Mouse (Mus musculus) kidney, embryonic 15.5 days (tissue): ENCODE results near the gene Spata13. TPM values are rescaled to one million over a fixed set of nuclear protein-coding genes. Genes with fewer than 3 reads are reported as not detected.

Experiments used
- ATAC-seq: fragments of 200-750 bp; cut with Nextera tagmentation; replicated peaks from 2 replicates; pipeline ENCODE4 v1.8.0; 2017; ENCODE audit warnings: moderate TSS enrichment; ENCODE audit not compliant: low FRiP score
- H3K27ac ChIP-seq: fragments of 300-500 bp; sonication (generic); 2 replicates; pipeline ENCODE4 v1.5.1; 2015; ENCODE audit warnings: mild to moderate bottlenecking, inconsistent platforms
- H3K27me3 ChIP-seq: fragments of 300-500 bp; sonication (generic); 2 replicates; pipeline ENCODE4 v1.6.1; 2015; ENCODE audit warnings: inconsistent platforms
- H3K36me3 ChIP-seq: fragments of 300-500 bp; sonication (generic); 2 replicates; pipeline ENCODE4 v1.6.1; 2015; ENCODE audit warnings: inconsistent platforms
- H3K4me1 ChIP-seq: fragments of 300-500 bp; sonication (generic); 2 replicates; pipeline ENCODE4 v1.6.1; 2015; ENCODE audit warnings: inconsistent platforms
- H3K4me2 ChIP-seq: fragments of 300-500 bp; sonication (generic); 2 replicates; pipeline ENCODE4 v1.6.1; 2015; ENCODE audit warnings: moderate library complexity, mild to moderate bottlenecking, inconsistent platforms
- H3K4me3 ChIP-seq: fragments of 300-500 bp; sonication (generic); replicated peaks from 2 replicates; pipeline ENCODE4 v1.5.1; 2015; ENCODE audit warnings: mild to moderate bottlenecking, inconsistent platforms
- H3K9ac ChIP-seq: fragments of 300-500 bp; sonication (generic); 2 replicates; pipeline ENCODE4 v1.6.1; 2015; ENCODE audit warnings: mild to moderate bottlenecking, inconsistent platforms
- H3K9me3 ChIP-seq: fragments of 300-500 bp; sonication (generic); replicated peaks from 2 replicates; pipeline ENCODE4 v1.6.1; 2016; ENCODE audit warnings: inconsistent platforms
- WGBS: fragments of 180-500 bp; shearing (Covaris S2); methylation state at CpG from one replicate; pipeline ENCODE4 v1.1.7; 2015; ENCODE audit warnings: mixed read lengths; 5-methylcytosine and 5-hydroxymethylcytosine counted together
- polyA plus RNA-seq: library from polyadenylated mRNA; unstranded; fragments of >200 nt; fragmentation: Nextera tagmentation; extraction: Ambion mirVana; gene quantifications from 2 replicates; pipeline ENCODE4 v1.2.1, GENCODE M21; 2015

Gene Spata13
- polyA plus RNA-seq, 1 experiment from 2014 or later, result 64.4 TPM

- no peaks in the 10 kb centered on the region for H3K9me3 ChIP-seq
These were observed 172.1 kb downstream of the Spata13 start for GRCm38 (mm10) chr14:60805871-60806270.

GRCm38 (mm10) chr14:60806891-60807344 lies 173.1 kb downstream of the Spata13 start:
- Histone ChIP-seq H3K4me2 (no peak overlapping the region), H3K36me3 (peaks cover 48% of the 10 kb centered on the region), H3K27ac (peak overlapping the region; percentile 32; the same call in 1 of the 2 replicates), H3K9ac (no peak overlapping the region), H3K27me3 (no peaks in the 10 kb centered on the region), H3K4me1 (peaks cover 5% of the 10 kb centered on the region), H3K4me3 (no peak overlapping the region), H3K9me3 (no peaks in the 10 kb centered on the region)
- ATAC-seq, result no peak
- WGBS, result 33% methylated on average over 11 of the region's 11 CpGs

More at GRCm38 (mm10) chr14:60805871-60806270, 172.1 kb downstream of the Spata13 start:
- Histone ChIP-seq H3K27me3 (no peaks in the 10 kb centered on the region), H3K36me3 (peaks cover 52% of the 10 kb centered on the region), H3K9ac (no peak overlapping the region), H3K4me1 (peaks cover 5% of the 10 kb centered on the region), H3K4me2 (no peak overlapping the region), H3K27ac (no peak overlapping the region), H3K4me3 (no peak overlapping the region)
- WGBS, result 63% methylated on average over 1 of the region's 1 CpGs
- ATAC-seq, result no peak

GRCm38 (mm10) chr14:60809881-60810280 lies 176.1 kb downstream of the Spata13 start:
- Histone ChIP-seq H3K4me2 (no peak overlapping the region), H3K36me3 (peaks cover 30% of the 10 kb centered on the region; the same call in 1 of the 2 replicates), H3K4me1 (peaks cover 5% of the 10 kb centered on the region), H3K27me3 (no peaks in the 10 kb centered on the region), H3K9ac (no peak overlapping the region), H3K27ac (no peak overlapping the region), H3K9me3 (no peaks in the 10 kb centered on the region), H3K4me3 (no peak overlapping the region)
- WGBS, result 90% methylated on average over 8 of the region's 8 CpGs
- ATAC-seq, result no peak

GRCm38 (mm10) chr14:60811547-60811946 lies 177.7 kb downstream of the Spata13 start:
- H3K9ac ChIP-seq, result no peak overlapping the region
- H3K27ac ChIP-seq, result no peak overlapping the region
- no peak overlapping the region for H3K4me2 ChIP-seq
- H3K27me3 ChIP-seq, result no peaks in the 10 kb centered on the region
- H3K9me3 ChIP-seq, result no peaks in the 10 kb centered on the region
- H3K36me3 ChIP-seq, result peaks cover 29% of the 10 kb centered on the region; the same call in 1 of the 2 replicates
- peaks cover 5% of the 10 kb centered on the region for H3K4me1 ChIP-seq
- no peak for ATAC-seq
- 82% methylated on average over 4 of the region's 4 CpGs for WGBS
- no peak overlapping the region for H3K4me3 ChIP-seq

Other genes with a start within 250 kb of the Spata13 start
- 0.48 and 0.57 TPM in 2 replicates for gene C1qtnf9, start 134.1 kb downstream of the Spata13 start, polyA plus RNA-seq
- 22.5 and 24.2 TPM in 2 replicates for gene Mipep, start 150.6 kb downstream of the Spata13 start, polyA plus RNA-seq